Mouse (Mus musculus): ENCODE measurements around the gene Rcsd1. TPM values are rescaled to one million over a fixed set of nuclear protein-coding genes. Genes with fewer than 3 reads are reported as not detected.

Gene Rcsd1
- polyA plus RNA-seq, 1 experiment from 2014 or later = 15.0 TPM

- no peaks in the 10 kb centered on the region for H3K9me3 ChIP-seq (ENCODE audit: low read length)
- H3K4me1 ChIP-seq (ENCODE audit: insufficient read depth) = peaks cover 59% of the 10 kb centered on the region
- DNase-seq = no peak
- no peak overlapping the region for H3K27ac ChIP-seq (ENCODE audit: low read depth)
- H3K36me3 ChIP-seq (replicated peaks; ENCODE audit: insufficient read depth, low read length) = no peaks in the 10 kb centered on the region
- H3K4me3 ChIP-seq (ENCODE audit: low read depth, low read length) = peak overlapping the region; percentile 77; the same call in 1 of the 2 replicates
- ATAC-seq = no peak
- TF ChIP-seq CTCF (IDR thresholded peaks at IDR 0.05; ENCODE audit: low read depth) (no peak), EP300 (IDR thresholded peaks at IDR 0.05; ENCODE audit: low read depth) (no peak)
- WGBS (ENCODE audit: insufficient replicate concordance) = 72% methylated on average over 3 of the region's 3 CpGs
- peaks cover 4% of the 10 kb centered on the region; the same call in 1 of the 2 replicates for H3K27me3 ChIP-seq (ENCODE audit: insufficient read depth, low read length)
- peak overlapping the region; percentile 79 for H3K4me2 ChIP-seq (ENCODE audit: low read depth, low read length)
- H3K9ac ChIP-seq (replicated peaks) = 0 out of 2 replicates have a peak overlapping the region, but pooled peaks have one; percentile 6
Observed at GRCm38 (mm10) chr1:165704841-165705240, 4.7 kb downstream of the Rcsd1 start.

GRCm38 (mm10) chr1:165702221-165703031, 7.1 kb downstream of the Rcsd1 start:
- H3K4me3 ChIP-seq (ENCODE audit: low read depth, low read length) = no peak overlapping the region

GRCm38 (mm10) chr1:165701562-165701961, 8.0 kb downstream of the Rcsd1 start:
- Histone ChIP-seq H3K9ac (replicated peaks) (peak overlapping the region; percentile 28; the same call in 1 of the 2 replicates), H3K4me1 (ENCODE audit: insufficient read depth) (peaks cover 47% of the 10 kb centered on the region), H3K27me3 (ENCODE audit: insufficient read depth, low read length) (no peaks in the 10 kb centered on the region), H3K4me2 (ENCODE audit: low read depth, low read length) (peak overlapping the region; percentile 57), H3K9me3 (ENCODE audit: low read length) (no peaks in the 10 kb centered on the region), H3K27ac (ENCODE audit: low read depth) (peak overlapping the region; percentile 81), H3K4me3 (ENCODE audit: low read depth, low read length) (peak overlapping the region; percentile 17; the same call in 1 of the 2 replicates), H3K36me3 (replicated peaks; ENCODE audit: insufficient read depth, low read length) (peaks cover 4% of the 10 kb centered on the region; the same call in 1 of the 2 replicates)
- TF ChIP-seq EP300 (IDR thresholded peaks at IDR 0.05; ENCODE audit: low read depth) (no peak), CTCF (IDR thresholded peaks at IDR 0.05; ENCODE audit: low read depth) (no peak)
- DNase-seq = no peak
- ATAC-seq = no peak
- 31% methylated on average over 9 of the region's 9 CpGs for WGBS (ENCODE audit: insufficient replicate concordance)

More at GRCm38 (mm10) chr1:165702221-165703031, 7.1 kb downstream of the Rcsd1 start:
- ATAC-seq (no peak), DNase-seq (no peak)
- no peak overlapping the region for H3K9ac ChIP-seq (replicated peaks)
- TF ChIP-seq CTCF (IDR thresholded peaks at IDR 0.05; ENCODE audit: low read depth) (no peak), EP300 (IDR thresholded peaks at IDR 0.05; ENCODE audit: low read depth) (no peak)
- peak overlapping the region; percentile 81 for H3K27ac ChIP-seq (ENCODE audit: low read depth)
- peak overlapping the region; percentile 44 for H3K4me2 ChIP-seq (ENCODE audit: low read depth, low read length)
- H3K9me3 ChIP-seq (ENCODE audit: low read length) = no peaks in the 10 kb centered on the region
- H3K4me1 ChIP-seq (ENCODE audit: insufficient read depth) = peaks cover 44% of the 10 kb centered on the region
- no peaks in the 10 kb centered on the region for H3K27me3 ChIP-seq (ENCODE audit: insufficient read depth, low read length)
- WGBS (ENCODE audit: insufficient replicate concordance) = 24% methylated on average over 19 of the region's 19 CpGs
- H3K36me3 ChIP-seq (replicated peaks; ENCODE audit: insufficient read depth, low read length) = no peaks in the 10 kb centered on the region

GRCm38 (mm10) chr1:165700933-165701518, 8.5 kb downstream of the Rcsd1 start:
- ATAC-seq = peak; percentile 45

GRCm38 (mm10) chr1:165700376-165700815, 9.2 kb downstream of the Rcsd1 start:
- Histone ChIP-seq H3K4me1 (ENCODE audit: insufficient read depth) (peaks cover 40% of the 10 kb centered on the region), H3K36me3 (replicated peaks; ENCODE audit: insufficient read depth, low read length) (peaks cover 5% of the 10 kb centered on the region; the same call in 1 of the 2 replicates), H3K27ac (ENCODE audit: low read depth) (peak overlapping the region; percentile 81; the same call in 1 of the 2 replicates), H3K9ac (replicated peaks) (no peak overlapping the region), H3K4me3 (ENCODE audit: low read depth, low read length) (0 out of 2 replicates have a peak overlapping the region, but pooled peaks have one; percentile 17), H3K4me2 (ENCODE audit: low read depth, low read length) (peak overlapping the region; percentile 57), H3K9me3 (ENCODE audit: low read length) (no peaks in the 10 kb centered on the region), H3K27me3 (ENCODE audit: insufficient read depth, low read length) (no peaks in the 10 kb centered on the region)
- WGBS (ENCODE audit: insufficient replicate concordance) = 18% methylated on average over 7 of the region's 7 CpGs
- no peak for TF ChIP-seq EP300 (IDR thresholded peaks at IDR 0.05; ENCODE audit: low read depth)
- no peak for TF ChIP-seq CTCF (IDR thresholded peaks at IDR 0.05; ENCODE audit: low read depth)
- peak; percentile 53 for ATAC-seq
- DNase-seq = peak; percentile 36

More at GRCm38 (mm10) chr1:165700933-165701518, 8.5 kb downstream of the Rcsd1 start:
- Histone ChIP-seq H3K9ac (replicated peaks) (peak overlapping the region; percentile 28; the same call in 1 of the 2 replicates), H3K9me3 (ENCODE audit: low read length) (no peaks in the 10 kb centered on the region), H3K27ac (ENCODE audit: low read depth) (peak overlapping the region; percentile 81), H3K27me3 (ENCODE audit: insufficient read depth, low read length) (no peaks in the 10 kb centered on the region), H3K36me3 (replicated peaks; ENCODE audit: insufficient read depth, low read length) (peaks cover 4% of the 10 kb centered on the region; the same call in 1 of the 2 replicates), H3K4me2 (ENCODE audit: low read depth, low read length) (peak overlapping the region; percentile 57), H3K4me1 (ENCODE audit: insufficient read depth) (peaks cover 44% of the 10 kb centered on the region), H3K4me3 (ENCODE audit: low read depth, low read length) (peak overlapping the region; percentile 17; the same call in 1 of the 2 replicates)
- DNase-seq = peak; percentile 34
- WGBS (ENCODE audit: insufficient replicate concordance) = 13% methylated on average over 6 of the region's 6 CpGs
- no peak for TF ChIP-seq CTCF (IDR thresholded peaks at IDR 0.05; ENCODE audit: low read depth)

- H3K27me3 ChIP-seq (ENCODE audit: insufficient read depth, low read length) = no peaks in the 10 kb centered on the region
- DNase-seq (no peak), ATAC-seq (no peak)
- no peak overlapping the region for H3K9ac ChIP-seq (replicated peaks)
- H3K4me1 ChIP-seq (ENCODE audit: insufficient read depth) = peaks cover 34% of the 10 kb centered on the region
- H3K27ac ChIP-seq (ENCODE audit: low read depth) = 0 out of 2 replicates have a peak overlapping the region, but pooled peaks have one; percentile 4
- H3K4me2 ChIP-seq (ENCODE audit: low read depth, low read length) = no peak overlapping the region
- no peaks in the 10 kb centered on the region for H3K9me3 ChIP-seq (ENCODE audit: low read length)
- H3K36me3 ChIP-seq (replicated peaks; ENCODE audit: insufficient read depth, low read length) = peaks cover 7% of the 10 kb centered on the region; the same call in 1 of the 2 replicates
- WGBS (ENCODE audit: insufficient replicate concordance) = 40% methylated on average over 8 of the region's 8 CpGs
- TF ChIP-seq CTCF (IDR thresholded peaks at IDR 0.05; ENCODE audit: low read depth) (no peak), EP300 (IDR thresholded peaks at IDR 0.05; ENCODE audit: low read depth) (no peak)
- no peak overlapping the region for H3K4me3 ChIP-seq (ENCODE audit: low read depth, low read length)
Observed at GRCm38 (mm10) chr1:165697701-165698100, 11.9 kb downstream of the Rcsd1 start.

Measured in liver, postnatal 0 days (tissue).